Mouse (Mus musculus): Measurements from ENCODE around the gene Gm20388.

DNA sequence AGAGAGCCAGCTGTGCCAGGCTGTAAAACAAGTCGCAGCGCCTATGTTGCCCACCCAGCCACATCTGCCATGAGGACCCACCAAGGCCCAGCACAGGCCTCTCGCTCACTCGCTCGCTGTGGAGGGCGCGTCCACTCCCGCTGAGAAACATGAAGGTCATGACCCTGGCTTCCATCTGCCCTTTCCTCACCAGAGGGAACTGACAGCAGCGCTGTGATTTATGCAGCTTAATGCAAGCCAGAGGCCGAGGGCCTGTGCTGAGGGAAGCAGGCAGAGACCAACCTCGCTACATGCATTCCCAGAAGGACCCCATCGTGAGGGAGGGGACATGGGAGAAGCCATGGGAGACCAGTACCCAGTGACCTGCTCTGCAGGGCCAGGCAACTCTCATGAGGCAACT lies 1029.6 kb downstream of the Gm20388 start:
- TF ChIP-seq CTCF (IDR thresholded peaks at IDR 0.05; ENCODE audit: borderline replicate concordance, extremely low read depth, insufficient read depth, insufficient read length): no peak
- no peak for TF ChIP-seq POLR2A (IDR thresholded peaks at IDR 0.05; ENCODE audit: borderline replicate concordance, extremely low read depth, insufficient read depth, insufficient read length, poor library complexity, severe bottlenecking)

Measured in brain, embryonic 14.5 days (tissue).